Mouse (Mus musculus) G1E-ER4 (cell line): ENCODE measurements around the gene Flywch2. TPM values are rescaled to one million over a fixed set of nuclear protein-coding genes. Genes with fewer than 3 reads are reported as not detected.

Source experiments
- GATA1 ChIP-seq: IDR thresholded peaks from one replicate; pipeline ENCODE4 v1.8.0; 2012; ENCODE audit warnings: low read length, inconsistent platforms
- polyA plus RNA-seq: library from polyadenylated mRNA; stranded (reverse); fragments of >175 nt; gene quantifications from 2 replicates; pipeline ENCODE4 v1.2.3, GENCODE M21; 2012

Flywch2 gene
- polyA plus RNA-seq, 1 experiment, result not detected

- TF ChIP-seq GATA1, result no peak
Observed at GRCm38 (mm10) chr17:23745301-23746251, 40.3 kb downstream of the Flywch2 start, which contains the start of gene Kremen2. Kremen2 (minus strand) TSS chr17:23745833.

GRCm38 (mm10) chr17:23744651-23745050, 41.2 kb downstream of the Flywch2 start:
- TF ChIP-seq GATA1, result no peak

- no peak for TF ChIP-seq GATA1
Observed at GRCm38 (mm10) chr17:23744076-23744475, 41.8 kb downstream of the Flywch2 start.

- no peak for TF ChIP-seq GATA1
Observed at GRCm38 (mm10) chr17:23742941-23743340, 42.9 kb downstream of the Flywch2 start.

- no peak for TF ChIP-seq GATA1
Observed at GRCm38 (mm10) chr17:23742210-23742793, 43.6 kb downstream of the Flywch2 start.

- no peak for TF ChIP-seq GATA1
Observed at GRCm38 (mm10) chr17:23741359-23742209, 44.3 kb downstream of the Flywch2 start.

GRCm38 (mm10) chr17:23740598-23741021, 45.3 kb downstream of the Flywch2 start, which contains the start of gene Paqr4:
Paqr4 (minus strand) TSS chr17:23740867.
- TF ChIP-seq GATA1, result no peak

- TF ChIP-seq GATA1, result no peak
Observed at GRCm38 (mm10) chr17:23740136-23740584, 45.7 kb downstream of the Flywch2 start.

GRCm38 (mm10) chr17:23739202-23740135, 46.4 kb downstream of the Flywch2 start:
- no peak for TF ChIP-seq GATA1

- TF ChIP-seq GATA1, result no peak
Observed at GRCm38 (mm10) chr17:23738836-23739201, 47.1 kb downstream of the Flywch2 start.

- TF ChIP-seq GATA1, result no peak
Observed at GRCm38 (mm10) chr17:23737493-23738445, 48.1 kb downstream of the Flywch2 start.

- no peak for TF ChIP-seq GATA1
Observed at GRCm38 (mm10) chr17:23734341-23734740, 51.5 kb downstream of the Flywch2 start.

- TF ChIP-seq GATA1, result no peak
Observed at GRCm38 (mm10) chr17:23730441-23730840, 55.4 kb downstream of the Flywch2 start.

Other genes with a start within 250 kb of the Flywch2 start
- 10.3 and 12.1 TPM in 2 replicates for gene Zfp213, start 221.8 kb downstream of the Flywch2 start, polyA plus RNA-seq
- 0.21 TPM in 2 replicates for gene Zfp13, start 186.6 kb downstream of the Flywch2 start, polyA plus RNA-seq
- not detected in 2 replicates for gene Zscan10, start 185.2 kb downstream of the Flywch2 start, polyA plus RNA-seq
- gene Mmp25, start 140.8 kb downstream of the Flywch2 start, polyA plus RNA-seq, result not detected in 2 replicates
- not detected in 2 replicates for gene Bicdl2, start 125.6 kb downstream of the Flywch2 start, polyA plus RNA-seq
- 258 and 328 TPM in 2 replicates for gene Hcfc1r1, start 112.5 kb downstream of the Flywch2 start, polyA plus RNA-seq
- gene Thoc6, start 112.2 kb downstream of the Flywch2 start, polyA plus RNA-seq, result 96.9 and 107 TPM in 2 replicates
- 5.5 and 6.2 TPM in 2 replicates for gene Tnfrsf12a, start 108.6 kb downstream of the Flywch2 start, polyA plus RNA-seq
- gene Cldn6, start 106.8 kb downstream of the Flywch2 start, polyA plus RNA-seq, result not detected in 2 replicates
- not detected in 2 replicates for gene Cldn9, start 102.1 kb downstream of the Flywch2 start, polyA plus RNA-seq
- gene 1520401A03Rik, start 63.3 kb downstream of the Flywch2 start, polyA plus RNA-seq, result not detected in 2 replicates
- gene Pkmyt1, start 59.7 kb downstream of the Flywch2 start, polyA plus RNA-seq, result 104 and 119 TPM in 2 replicates
- 1.4 and 3.1 TPM in 2 replicates for gene Paqr4, start 45.2 kb downstream of the Flywch2 start, polyA plus RNA-seq
- gene Kremen2, start 40.2 kb downstream of the Flywch2 start, polyA plus RNA-seq, result 0.06 and 0.21 TPM in 2 replicates
- gene Flywch1, start 14.5 kb downstream of the Flywch2 start, polyA plus RNA-seq, result 23.5 and 36.1 TPM in 2 replicates
- gene Srrm2, start 4.5 kb upstream of the Flywch2 start, polyA plus RNA-seq, result 91.1 and 315 TPM in 2 replicates
- gene Elob, start 43.1 kb upstream of the Flywch2 start, polyA plus RNA-seq, result 819 and 1,233 TPM in 2 replicates
- not detected in 2 replicates for gene Prss33, start 50.0 kb upstream of the Flywch2 start, polyA plus RNA-seq
- not detected in 2 replicates for gene Prss32, start 57.8 kb upstream of the Flywch2 start, polyA plus RNA-seq
- gene Prss41, start 58.1 kb upstream of the Flywch2 start, polyA plus RNA-seq, result not detected in 2 replicates
- gene Prss21, start 82.0 kb upstream of the Flywch2 start, polyA plus RNA-seq, result not detected in 2 replicates
- not detected in 2 replicates for gene Dcpp1, start 94.8 kb upstream of the Flywch2 start, polyA plus RNA-seq
- not detected in 2 replicates for gene Dcpp2, start 94.8 kb upstream of the Flywch2 start, polyA plus RNA-seq
- not detected in 2 replicates for gene Dcpp3, start 131.4 kb upstream of the Flywch2 start, polyA plus RNA-seq
- gene Sbp, start 155.6 kb upstream of the Flywch2 start, polyA plus RNA-seq, result not detected in 2 replicates
- not detected in 2 replicates for gene Sbpl, start 169.2 kb upstream of the Flywch2 start, polyA plus RNA-seq
- not detected in 2 replicates for gene Prss30, start 194.5 kb upstream of the Flywch2 start, polyA plus RNA-seq
- not detected in 2 replicates for gene Prss22, start 212.0 kb upstream of the Flywch2 start, polyA plus RNA-seq